Mouse (Mus musculus): ENCODE results near the gene Slx4ip. TPM values are rescaled to one million over a fixed set of nuclear protein-coding genes. Genes with fewer than 3 reads are reported as not detected.
"Not testable (repeated sequence)": the region's sequence is repeated elsewhere in the genome, so short reads cannot be mapped to it uniquely, and the experiment has no call there.

Gene Slx4ip
- 9.0 and 9.5 TPM in 2 replicates for polyA plus RNA-seq (2016; fragmentation: Nextera tagmentation; extraction: Ambion mirVana)

DNA sequence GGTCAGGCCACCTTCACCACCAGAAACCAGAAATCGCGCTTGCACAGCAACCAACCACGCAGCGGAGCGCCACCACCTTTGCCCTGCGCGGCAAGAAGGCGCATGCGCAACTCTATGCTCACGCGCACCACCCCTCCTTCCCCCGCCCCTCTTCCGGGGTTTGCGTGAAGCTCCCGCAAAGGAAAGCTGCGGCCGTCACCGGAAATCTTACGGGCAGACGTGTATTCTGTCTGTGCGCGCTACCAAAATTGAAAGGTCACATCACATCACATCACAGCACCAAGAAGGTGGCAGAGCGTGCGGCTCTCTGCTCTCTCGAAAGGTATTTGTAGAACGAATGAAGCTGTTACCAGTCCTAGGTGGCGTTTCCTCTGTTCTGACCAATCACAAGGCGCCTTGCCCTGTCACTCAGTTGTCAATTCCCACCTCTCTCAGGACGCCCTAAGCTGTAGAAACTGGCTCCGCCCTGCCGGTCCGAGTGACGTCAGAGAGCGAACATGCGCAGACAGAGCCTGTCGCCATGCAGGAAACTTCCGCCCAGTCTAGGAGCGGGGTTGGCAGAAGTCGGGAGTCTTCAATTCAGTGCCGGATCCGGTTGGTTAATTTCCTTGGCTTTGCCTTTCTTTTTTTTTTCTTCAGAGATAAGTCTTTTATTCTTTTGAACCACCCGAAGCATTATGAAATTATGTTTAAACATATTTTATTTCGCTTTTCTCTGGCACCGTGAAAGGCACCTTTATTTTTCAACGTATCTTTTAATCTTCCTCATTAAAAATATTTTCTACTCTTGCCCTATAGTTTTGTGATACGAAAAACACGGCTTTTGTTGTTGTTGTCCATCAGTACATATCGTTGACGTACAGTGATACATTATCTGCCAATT lies at the start of gene Slx4ip, which contains the start of the genes AL731706.1 and Mkks:
Slx4ip (plus strand) TSS at position 151 of the 883 bp plus-strand sequence.
AL731706.1 (minus strand) TSS at position 322 of the 883 bp plus-strand sequence.
Mkks (minus strand) TSS at position 322 of the 883 bp plus-strand sequence.
- H3K4me2 ChIP-seq (replicated peaks): peak within 1 kb of the TSS; percentile 52
- WGBS: under 1% methylated on average over 49 of the region's 49 CpGs
- H3K9me3 ChIP-seq: no peaks in the 10 kb centered on the region
- no peaks in the 10 kb centered on the region for H3K27me3 ChIP-seq
- H3K4me1 ChIP-seq: peaks cover 3% of the 10 kb centered on the region; the same call in 1 of the 2 replicates
- no peaks in the 10 kb centered on the region for H3K36me3 ChIP-seq
- H3K4me3 ChIP-seq: peak within 1 kb of the TSS; percentile 87
- peak within 1 kb of the TSS; percentile 84 for H3K27ac ChIP-seq
- peak; percentile 100 for ATAC-seq (ENCODE audit: insufficient number of reproducible peaks, insufficient read depth, low FRiP score, low TSS enrichment)
- peak within 1 kb of the TSS; percentile 66 for H3K9ac ChIP-seq

DNA sequence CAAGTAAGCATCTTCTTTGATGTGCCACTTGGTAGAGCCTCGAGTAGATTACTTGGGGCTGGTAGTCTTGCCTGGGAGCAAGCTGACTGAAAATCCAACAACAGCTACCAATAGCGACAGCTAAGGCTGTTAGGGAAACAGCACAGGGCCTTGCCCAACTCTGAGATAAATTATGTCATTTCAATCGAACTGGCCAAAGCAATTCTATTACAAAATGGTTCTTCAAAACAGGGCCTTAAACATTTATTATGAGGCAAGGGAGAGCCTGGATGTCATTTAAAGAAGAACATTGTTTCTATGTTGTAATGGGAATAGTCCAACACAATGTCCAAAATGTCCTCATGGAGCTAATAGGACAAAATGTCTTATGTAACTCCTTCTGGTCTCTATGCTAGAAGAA lies 40.7 kb upstream of the Slx4ip start:
- H3K27ac ChIP-seq: no peak overlapping the region
- H3K4me1 ChIP-seq: peaks cover 10% of the 10 kb centered on the region; the same call in 1 of the 2 replicates
- H3K4me2 ChIP-seq (replicated peaks): no peak overlapping the region
- H3K4me3 ChIP-seq: no peak overlapping the region
- H3K27me3 ChIP-seq: no peaks in the 10 kb centered on the region
- 72% methylated on average over 3 of the region's 3 CpGs for WGBS
- no peaks in the 10 kb centered on the region for H3K9me3 ChIP-seq
- no peak for ATAC-seq (ENCODE audit: insufficient number of reproducible peaks, insufficient read depth, low FRiP score, low TSS enrichment)
- no peak overlapping the region for H3K9ac ChIP-seq
- H3K36me3 ChIP-seq: no peaks in the 10 kb centered on the region

DNA sequence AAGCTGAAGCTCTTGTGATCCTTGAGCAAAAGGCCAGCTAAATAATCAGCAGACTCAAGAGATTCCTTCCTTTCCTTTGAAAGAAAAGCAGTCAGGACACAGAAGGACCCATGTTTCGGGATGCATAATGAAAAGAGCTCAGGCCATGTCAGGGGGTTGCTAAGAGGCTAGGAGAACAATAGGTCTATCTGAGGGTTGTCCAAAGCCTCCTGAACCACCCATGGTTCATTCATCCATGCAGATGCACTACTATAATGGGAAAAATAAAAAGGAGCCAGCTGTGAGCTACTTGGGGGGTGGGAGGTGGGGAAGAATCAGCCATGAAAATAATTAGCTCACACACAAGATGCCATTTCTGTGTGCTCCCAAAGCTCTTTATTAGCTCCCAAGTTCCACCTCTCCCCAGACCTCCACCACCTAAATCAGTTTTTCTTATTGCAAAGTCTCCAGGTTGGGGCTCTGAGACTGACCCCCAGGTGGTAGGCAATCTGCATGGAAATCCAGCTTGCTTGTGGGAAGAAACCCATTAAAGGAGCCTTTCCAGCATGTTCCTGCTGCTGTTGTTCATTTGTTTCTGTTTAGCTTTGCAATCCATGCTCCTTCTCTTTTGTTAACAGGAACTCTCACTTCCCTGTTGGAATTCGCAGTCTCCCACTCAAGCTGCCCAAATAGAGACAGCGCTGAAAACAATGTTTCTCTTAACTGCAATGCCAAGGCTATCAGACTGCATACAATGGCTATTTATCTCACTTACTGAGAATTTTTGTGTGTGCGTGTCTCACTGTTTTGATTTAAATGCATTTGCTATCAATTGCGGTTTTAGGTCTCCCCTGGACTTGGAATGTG lies 36.3 kb upstream of the Slx4ip start:
- H3K9ac ChIP-seq: no peak overlapping the region
- no peaks in the 10 kb centered on the region for H3K36me3 ChIP-seq
- H3K9me3 ChIP-seq: no peaks in the 10 kb centered on the region
- no peak for ATAC-seq (ENCODE audit: insufficient number of reproducible peaks, insufficient read depth, low FRiP score, low TSS enrichment)
- H3K27ac ChIP-seq: no peak overlapping the region
- no peak overlapping the region for H3K4me2 ChIP-seq (replicated peaks)
- no peak overlapping the region for H3K4me3 ChIP-seq
- peaks cover 12% of the 10 kb centered on the region; the same call in 1 of the 2 replicates for H3K4me1 ChIP-seq
- 38% methylated on average over 5 of the region's 5 CpGs for WGBS
- H3K27me3 ChIP-seq: no peaks in the 10 kb centered on the region

DNA sequence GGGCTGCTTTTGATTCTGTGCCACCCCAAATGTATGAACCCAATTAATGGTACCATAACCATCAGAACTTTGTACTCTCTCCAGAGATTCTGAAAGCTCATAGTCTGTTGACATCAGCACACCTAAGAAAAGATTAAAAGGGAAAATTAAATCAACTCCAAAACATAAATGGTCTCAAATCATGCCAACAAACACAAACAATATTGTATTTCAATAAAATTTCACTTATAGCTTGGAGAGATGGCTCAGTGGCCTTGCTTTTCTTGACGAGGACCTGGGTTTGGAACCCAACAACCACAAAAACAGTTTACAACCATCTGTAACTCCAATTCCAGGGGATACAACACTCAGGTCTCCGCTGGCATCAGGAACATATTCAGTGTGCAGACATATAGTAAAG lies 5.4 kb upstream of the Slx4ip start, which contains the start of gene AL731706.2:
AL731706.2 (minus strand) TSS at position 101 of the 400 bp plus-strand sequence.
- Histone ChIP-seq H3K4me2 (replicated peaks) (no peak within 1 kb of the TSS), H3K27me3 (no peaks in the 10 kb centered on the region), H3K9me3 (no peaks in the 10 kb centered on the region), H3K9ac (no peak within 1 kb of the TSS), H3K36me3 (peaks cover 16% of the 10 kb centered on the region), H3K27ac (no peak within 1 kb of the TSS), H3K4me1 (peaks cover 3% of the 10 kb centered on the region; the same call in 1 of the 2 replicates), H3K4me3 (no peak within 1 kb of the TSS)
- 87% methylated on average over 2 of the region's 2 CpGs for WGBS
- no peak for ATAC-seq (ENCODE audit: insufficient number of reproducible peaks, insufficient read depth, low FRiP score, low TSS enrichment)

DNA sequence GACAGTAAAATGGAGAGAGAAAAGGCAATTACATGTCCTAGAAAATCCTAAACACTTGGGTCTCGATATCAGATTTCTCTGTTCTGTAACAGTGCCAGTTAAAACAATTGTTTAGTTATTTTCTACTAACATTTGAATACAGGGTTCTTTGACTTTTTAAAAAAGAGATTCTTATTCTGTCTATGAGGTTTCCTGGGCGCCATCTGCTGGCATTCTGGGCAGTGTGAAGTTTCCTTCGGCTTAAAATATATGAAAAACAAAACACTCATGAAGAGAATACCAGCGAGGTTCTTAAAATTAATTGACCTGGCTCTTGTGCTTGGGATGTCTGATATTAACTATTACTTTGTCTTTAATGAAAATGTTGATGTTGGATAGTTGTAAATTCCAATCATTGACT lies 4.2 kb upstream of the Slx4ip start:
- Histone ChIP-seq H3K4me3 (no peak overlapping the region), H3K27me3 (no peaks in the 10 kb centered on the region), H3K4me1 (peaks cover 3% of the 10 kb centered on the region; the same call in 1 of the 2 replicates), H3K36me3 (0 out of 2 replicates have a peak, but pooled peaks cover 5% of the 10 kb centered on the region), H3K4me2 (replicated peaks) (no peak overlapping the region), H3K27ac (no peak overlapping the region), H3K9me3 (no peaks in the 10 kb centered on the region), H3K9ac (no peak overlapping the region)
- WGBS: 67% methylated on average over 4 of the region's 4 CpGs
- no peak for ATAC-seq (ENCODE audit: insufficient number of reproducible peaks, insufficient read depth, low FRiP score, low TSS enrichment)

DNA sequence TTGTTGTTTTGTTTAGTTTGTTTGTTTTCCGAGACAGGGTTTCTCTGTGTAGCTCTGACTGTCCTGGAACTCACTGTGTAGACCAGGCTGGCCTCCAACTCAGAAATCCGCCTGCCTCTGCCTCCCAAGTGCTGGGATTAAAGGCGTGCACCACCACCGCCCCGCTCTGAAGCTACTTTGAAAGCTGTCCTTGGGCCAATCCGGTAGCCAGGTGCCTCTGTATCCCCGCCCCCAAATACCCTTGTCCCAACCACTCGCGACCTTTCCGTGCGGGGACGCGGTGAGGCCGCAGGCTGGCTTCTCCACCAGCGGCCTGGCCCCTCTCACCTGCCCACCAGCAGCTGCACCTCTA lies 326 bp upstream of the Slx4ip start:
- WGBS: 6% methylated on average over 15 of the region's 15 CpGs
- peak overlapping the region; percentile 66 for H3K9ac ChIP-seq
- H3K4me3 ChIP-seq: peak overlapping the region; percentile 87
- peak overlapping the region; percentile 45 for H3K4me2 ChIP-seq (replicated peaks)
- not testable (repeated sequence) for H3K27me3 ChIP-seq, H3K4me1 ChIP-seq, H3K9me3 ChIP-seq, H3K36me3 ChIP-seq
- H3K27ac ChIP-seq: peak overlapping the region; percentile 84
- peak; percentile 72 for ATAC-seq (ENCODE audit: insufficient number of reproducible peaks, insufficient read depth, low FRiP score, low TSS enrichment)

DNA sequence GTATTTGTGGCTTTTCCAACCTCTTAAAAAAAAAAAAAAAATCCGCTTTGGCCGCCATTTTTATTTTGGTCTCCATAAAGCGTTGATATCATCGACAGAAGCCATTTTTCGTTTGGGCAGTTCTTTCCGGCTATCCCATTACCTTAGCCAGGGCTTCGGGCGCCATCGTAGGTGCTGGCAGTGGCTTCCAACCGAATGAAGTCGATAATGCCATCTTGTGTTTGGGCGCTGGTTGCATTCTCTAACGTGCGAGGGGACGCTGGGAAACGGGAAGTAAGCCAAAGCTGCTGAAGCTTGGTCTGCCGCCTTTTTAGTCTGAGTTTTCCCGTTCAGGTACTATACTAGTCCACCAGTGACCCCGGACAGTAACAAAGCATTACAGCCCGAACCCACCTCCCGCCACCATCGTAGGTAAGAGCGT lies 943 bp downstream of the Slx4ip start:
- Histone ChIP-seq H3K4me1 (peaks cover 3% of the 10 kb centered on the region; the same call in 1 of the 2 replicates), H3K9ac (peak overlapping the region; percentile 39), H3K4me2 (replicated peaks) (peak overlapping the region; percentile 52), H3K36me3 (no peaks in the 10 kb centered on the region), H3K4me3 (peak overlapping the region; percentile 87), H3K27ac (0 out of 2 replicates have a peak overlapping the region, but pooled peaks have one; percentile 84), H3K27me3 (no peaks in the 10 kb centered on the region), H3K9me3 (no peaks in the 10 kb centered on the region)
- peak; percentile 66 for ATAC-seq (ENCODE audit: insufficient number of reproducible peaks, insufficient read depth, low FRiP score, low TSS enrichment)
- under 1% methylated on average over 23 of the region's 23 CpGs for WGBS

DNA sequence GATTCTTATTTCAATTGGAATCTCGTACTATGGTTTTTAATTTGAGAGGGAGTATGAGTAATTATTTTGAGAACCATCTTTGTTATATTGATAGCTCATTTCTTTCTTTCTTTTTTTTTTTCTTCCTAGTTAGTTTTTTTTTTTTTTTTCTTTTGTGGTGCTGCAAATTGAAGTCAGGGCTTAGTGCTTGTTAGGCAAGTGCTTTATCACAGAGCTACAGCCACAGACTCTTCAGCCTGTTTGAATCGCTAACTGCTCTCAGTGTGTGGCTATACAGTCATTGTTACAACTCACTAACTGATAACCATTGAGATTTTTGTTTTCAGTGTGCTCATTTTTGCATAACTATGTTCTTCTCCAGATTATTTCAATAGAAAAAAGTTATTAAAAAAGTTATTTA lies 3.5 kb downstream of the Slx4ip start:
- no peaks in the 10 kb centered on the region for H3K27me3 ChIP-seq
- H3K4me1 ChIP-seq: peaks cover 3% of the 10 kb centered on the region; the same call in 1 of the 2 replicates
- H3K4me3 ChIP-seq: no peak overlapping the region
- H3K36me3 ChIP-seq: no peaks in the 10 kb centered on the region
- no peak overlapping the region for H3K9ac ChIP-seq
- H3K4me2 ChIP-seq (replicated peaks): no peak overlapping the region
- no peaks in the 10 kb centered on the region for H3K9me3 ChIP-seq
- no peak overlapping the region for H3K27ac ChIP-seq
- ATAC-seq (ENCODE audit: insufficient number of reproducible peaks, insufficient read depth, low FRiP score, low TSS enrichment): no peak
- WGBS: 83% methylated on average over 2 of the region's 2 CpGs

DNA sequence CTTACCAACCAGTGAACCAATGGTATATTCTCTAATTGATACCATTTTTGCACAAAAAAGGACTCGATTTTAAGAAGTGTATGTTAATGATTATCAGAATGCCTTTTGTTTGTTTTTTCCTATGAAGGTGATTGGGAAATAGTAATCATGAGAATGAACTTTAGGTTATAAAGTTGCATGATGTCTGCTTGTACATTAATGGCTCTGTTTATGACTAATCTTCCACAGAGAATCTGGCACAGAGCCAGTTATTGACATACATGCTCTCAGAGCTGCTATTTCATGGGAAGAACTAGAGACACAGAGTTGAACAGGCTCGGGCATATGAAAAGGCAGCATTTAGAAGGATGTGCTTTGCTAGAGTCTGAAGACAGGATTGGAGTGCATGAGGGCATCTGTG lies 5.1 kb downstream of the Slx4ip start:
- WGBS: 78% methylated on average over 2 of the region's 2 CpGs
- Histone ChIP-seq H3K27me3 (no peaks in the 10 kb centered on the region), H3K9me3 (no peaks in the 10 kb centered on the region), H3K9ac (no peak overlapping the region), H3K27ac (no peak overlapping the region), H3K4me1 (no peaks in the 10 kb centered on the region), H3K36me3 (no peaks in the 10 kb centered on the region), H3K4me2 (replicated peaks) (no peak overlapping the region), H3K4me3 (no peak overlapping the region)
- no peak for ATAC-seq (ENCODE audit: insufficient number of reproducible peaks, insufficient read depth, low FRiP score, low TSS enrichment)

DNA sequence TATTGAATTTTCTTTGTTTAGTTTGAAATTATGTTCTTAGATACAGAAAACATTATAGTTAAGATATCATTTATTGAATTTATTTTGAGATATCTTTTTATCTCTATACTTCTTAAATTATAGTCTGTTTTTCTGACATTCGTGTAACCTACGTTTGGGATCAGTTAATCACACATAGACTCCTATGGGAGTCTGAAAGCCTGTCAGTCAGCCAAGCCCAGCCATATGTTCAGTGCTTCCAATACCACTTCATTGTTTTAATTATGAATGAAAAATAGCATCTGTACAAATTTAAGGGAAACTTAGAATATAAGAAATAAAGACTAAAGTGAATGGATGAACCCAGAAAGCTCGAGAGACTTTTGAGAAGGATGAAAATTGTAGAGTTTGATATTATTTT lies 17.6 kb downstream of the Slx4ip start:
- 64% methylated on average over 3 of the region's 3 CpGs for WGBS
- H3K36me3 ChIP-seq: peaks cover 5% of the 10 kb centered on the region; the same call in 1 of the 2 replicates
- H3K27me3 ChIP-seq: no peaks in the 10 kb centered on the region
- ATAC-seq (ENCODE audit: insufficient number of reproducible peaks, insufficient read depth, low FRiP score, low TSS enrichment): no peak
- H3K4me1 ChIP-seq: peaks cover 6% of the 10 kb centered on the region; the same call in 1 of the 2 replicates
- no peak overlapping the region for H3K27ac ChIP-seq
- no peak overlapping the region for H3K9ac ChIP-seq
- H3K4me3 ChIP-seq: no peak overlapping the region
- no peak overlapping the region for H3K4me2 ChIP-seq (replicated peaks)
- H3K9me3 ChIP-seq: no peaks in the 10 kb centered on the region

DNA sequence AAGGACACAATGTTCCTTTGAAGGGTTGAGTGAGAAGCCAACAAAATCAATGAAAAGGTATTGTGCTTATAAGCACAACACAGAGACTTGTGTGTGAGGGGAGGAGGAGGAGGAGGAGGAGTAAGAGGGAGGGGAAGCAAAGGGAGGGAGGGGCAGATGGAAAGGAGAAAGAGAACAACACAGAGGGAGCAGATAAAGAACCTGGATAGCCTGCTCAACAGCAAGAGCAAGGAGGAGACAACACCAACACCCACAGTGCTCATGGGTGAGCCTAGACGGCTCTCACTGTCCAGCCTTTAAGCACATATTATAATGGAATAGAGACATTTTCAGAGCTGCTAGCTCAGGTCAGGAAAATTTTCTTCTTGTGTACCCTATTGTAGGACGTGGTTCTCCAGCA lies 18.3 kb downstream of the Slx4ip start:
- Histone ChIP-seq H3K9ac (no peak overlapping the region), H3K36me3 (peaks cover 5% of the 10 kb centered on the region; the same call in 1 of the 2 replicates), H3K27ac (no peak overlapping the region), H3K4me1 (peaks cover 6% of the 10 kb centered on the region; the same call in 1 of the 2 replicates), H3K27me3 (no peaks in the 10 kb centered on the region), H3K4me2 (replicated peaks) (no peak overlapping the region), H3K9me3 (no peaks in the 10 kb centered on the region), H3K4me3 (no peak overlapping the region)
- 72% methylated on average over 2 of the region's 2 CpGs for WGBS
- no peak for ATAC-seq (ENCODE audit: insufficient number of reproducible peaks, insufficient read depth, low FRiP score, low TSS enrichment)
